Mouse (Mus musculus): ENCODE data around the gene Epha1. TPM values are rescaled to one million over a fixed set of nuclear protein-coding genes. Genes with fewer than 3 reads are reported as not detected.

The Epha1 gene
- total and polyA plus RNA-seq, 3 experiments = not detected

DNA sequence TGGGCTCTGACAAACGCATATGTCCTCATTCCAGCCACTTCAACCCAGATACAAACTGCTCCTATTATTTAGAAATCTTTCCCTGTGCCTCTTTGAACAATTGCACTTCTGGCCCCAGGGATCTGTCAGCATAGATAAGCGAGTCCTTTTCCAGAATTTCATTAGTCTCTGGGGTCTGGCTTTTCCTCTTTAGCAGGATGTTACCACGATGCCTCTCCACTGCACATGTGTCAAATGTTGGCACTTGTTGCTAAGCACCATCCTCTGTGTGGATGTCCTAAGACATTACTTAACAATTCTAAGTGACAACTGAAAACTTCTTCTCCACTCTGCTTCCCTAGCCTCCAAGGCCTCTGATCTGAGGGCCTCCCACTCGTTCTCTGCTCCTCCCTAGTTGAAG lies 2.9 kb upstream of the Epha1 start:
- H3K27ac ChIP-seq (ENCODE audit: insufficient read depth, low read depth) = no peak overlapping the region
- H3K9me3 ChIP-seq (replicated peaks; ENCODE audit: low read length) = no peaks in the 10 kb centered on the region
- H3K4me1 ChIP-seq (ENCODE audit: control insufficient read depth in 1 of 2, insufficient read depth in 2 of 2) = peaks cover 0 to 17% of the 10 kb centered on the region in 2 experiments; a peak in 2 of 4 replicates
- TF ChIP-seq SMC3 (IDR thresholded peaks at IDR 0.05; ENCODE audit: low read depth, low read length) = no peak
- no peak for TF ChIP-seq HCFC1 (IDR thresholded peaks at IDR 0.05; ENCODE audit: low read depth, low read length)
- TF ChIP-seq MYC (IDR thresholded peaks at IDR 0.05; ENCODE audit: low read depth, low read length) = no peak
- TF ChIP-seq NRF1 (IDR thresholded peaks at IDR 0.05; ENCODE audit: low read depth, low read length) = no peak
- no peak for TF ChIP-seq JUND (conservative IDR thresholded peaks at IDR 0.05; ENCODE audit: low read depth, low read length)
- TF ChIP-seq POLR2A (IDR thresholded peaks at IDR 0.05; ENCODE audit: low read depth, low read length) = no peak
- TF ChIP-seq RAD21 (IDR thresholded peaks at IDR 0.05; ENCODE audit: low read depth, low read length) = no peak
- no peak for TF ChIP-seq ZNF384 (IDR thresholded peaks at IDR 0.05; ENCODE audit: low read depth, low read length)
- no peak for TF ChIP-seq TBP (conservative IDR thresholded peaks at IDR 0.05; ENCODE audit: low read depth, low read length)
- TF ChIP-seq KAT2A (IDR thresholded peaks at IDR 0.05; ENCODE audit: insufficient replicate concordance, low read length) = no peak
- no peak for TF ChIP-seq UBTF (IDR thresholded peaks at IDR 0.05; ENCODE audit: low read depth, low read length)
- no peak for TF ChIP-seq E2F4 (IDR thresholded peaks at IDR 0.05; ENCODE audit: insufficient replicate concordance, low read depth, low read length)
- no peak for TF ChIP-seq ZC3H11A (IDR thresholded peaks at IDR 0.05; ENCODE audit: low read depth, low read length)
- TF ChIP-seq MXI1 (IDR thresholded peaks at IDR 0.05; ENCODE audit: low read depth, low read length) = no peak
- H3K4me3 ChIP-seq (replicated peaks in 1 of 3; ENCODE audit: low read depth in 2 of 3, low read length in 2 of 3, poor library complexity in 1 of 3) = no peak overlapping the region
- no peak for DNase-seq (ENCODE audit: extremely low read depth)
- in situ Hi-C loops (cut with MboI; ENCODE audit: low pct_ligation_motif_present, low pct_unique_long_range_greater_than_20kb, low sequenced_read_pairs) (no loop called here), dilution Hi-C loops (cut with MboI; ENCODE audit: extremely low pct_ligation_motif_present, extremely low pct_unique_long_range_greater_than_20kb, low sequenced_read_pairs) (no loop called here)
- H3K36me3 ChIP-seq (replicated peaks in 1 of 2; ENCODE audit: control insufficient read depth in 1 of 2, insufficient read depth in 1 of 2, low read length in 1 of 2) = no peaks in the 10 kb centered on the region
- H3K4me2 ChIP-seq (ENCODE audit: insufficient read depth, low read depth, poor library complexity, severe bottlenecking) = no peak overlapping the region
- H3K27me3 ChIP-seq (replicated peaks) = no peaks in the 10 kb centered on the region
- no peak overlapping the region for H3K9ac ChIP-seq (ENCODE audit: insufficient read depth, low read depth)
- H3K79me2 ChIP-seq (replicated peaks; ENCODE audit: control insufficient read depth, extremely low read depth, insufficient read depth, poor library complexity, severe bottlenecking) = no peaks in the 10 kb centered on the region

DNA sequence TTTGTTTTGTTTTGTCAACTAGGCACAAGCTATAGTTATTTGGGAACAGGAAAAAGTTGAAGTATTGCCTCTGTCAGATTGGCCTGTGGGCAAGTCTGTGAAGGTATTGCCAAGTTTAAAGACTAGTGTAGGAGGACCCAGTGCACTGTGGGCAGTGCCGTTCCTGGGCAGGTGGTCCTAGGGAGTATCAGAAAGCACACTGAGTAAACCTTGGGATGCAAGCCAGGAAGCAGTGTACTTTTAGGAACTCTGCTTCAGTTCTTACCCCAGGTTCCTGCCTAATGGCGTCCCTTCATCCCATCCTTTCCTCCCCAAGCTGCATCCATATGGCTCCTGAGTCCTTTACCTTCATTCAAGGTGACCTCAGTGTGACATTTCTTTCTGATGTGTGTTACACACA lies 2.1 kb upstream of the Epha1 start:
- Histone ChIP-seq H3K36me3 (replicated peaks in 1 of 2; ENCODE audit: control insufficient read depth in 1 of 2, insufficient read depth in 1 of 2, low read length in 1 of 2) (no peaks in the 10 kb centered on the region), H3K27ac (ENCODE audit: insufficient read depth, low read depth) (no peak overlapping the region), H3K4me3 (replicated peaks in 1 of 3; ENCODE audit: low read depth in 2 of 3, low read length in 2 of 3, poor library complexity in 1 of 3) (no peak overlapping the region), H3K4me2 (ENCODE audit: insufficient read depth, low read depth, poor library complexity, severe bottlenecking) (no peak overlapping the region), H3K4me1 (ENCODE audit: control insufficient read depth in 1 of 2, insufficient read depth in 2 of 2) (peaks cover 0 to 17% of the 10 kb centered on the region in 2 experiments; a peak in 2 of 4 replicates), H3K9ac (ENCODE audit: insufficient read depth, low read depth) (no peak overlapping the region), H3K9me3 (replicated peaks; ENCODE audit: low read length) (no peaks in the 10 kb centered on the region), H3K27me3 (replicated peaks) (no peaks in the 10 kb centered on the region), H3K79me2 (replicated peaks; ENCODE audit: control insufficient read depth, extremely low read depth, insufficient read depth, poor library complexity, severe bottlenecking) (no peaks in the 10 kb centered on the region)
- no peak for TF ChIP-seq E2F4 (IDR thresholded peaks at IDR 0.05; ENCODE audit: insufficient replicate concordance, low read depth, low read length)
- no peak for TF ChIP-seq CHD1 (IDR thresholded peaks at IDR 0.05; ENCODE audit: low read depth, low read length)
- TF ChIP-seq IRF4 (IDR thresholded peaks at IDR 0.05; ENCODE audit: low read depth, low read length) = no peak
- TF ChIP-seq CHD2 (IDR thresholded peaks at IDR 0.05; ENCODE audit: low read length) = no peak
- no peak for TF ChIP-seq MAZ (IDR thresholded peaks at IDR 0.05; ENCODE audit: low read depth, low read length)
- TF ChIP-seq EP300 (IDR thresholded peaks at IDR 0.05; ENCODE audit: low read length) = no peak
- TF ChIP-seq KAT2A (IDR thresholded peaks at IDR 0.05; ENCODE audit: insufficient replicate concordance, low read length) = no peak
- no peak for TF ChIP-seq NELFE (IDR thresholded peaks at IDR 0.05; ENCODE audit: low read depth, low read length)
- no peak for TF ChIP-seq RAD21 (IDR thresholded peaks at IDR 0.05; ENCODE audit: low read depth, low read length)
- no peak for TF ChIP-seq MEF2A (IDR thresholded peaks at IDR 0.05; ENCODE audit: borderline replicate concordance, low read depth, low read length)
- TF ChIP-seq ELF1 (IDR thresholded peaks at IDR 0.05; ENCODE audit: low read depth, low read length) = no peak
- TF ChIP-seq BHLHE40 (IDR thresholded peaks at IDR 0.05; ENCODE audit: low read depth, low read length) = no peak
- TF ChIP-seq ZMIZ1 (IDR thresholded peaks at IDR 0.05; ENCODE audit: low read depth, low read length) = no peak
- no peak for DNase-seq (ENCODE audit: extremely low read depth)
- dilution Hi-C loops (cut with MboI; ENCODE audit: extremely low pct_ligation_motif_present, extremely low pct_unique_long_range_greater_than_20kb, low sequenced_read_pairs) = no loop called here
- in situ Hi-C loops (cut with MboI; ENCODE audit: low pct_ligation_motif_present, low pct_unique_long_range_greater_than_20kb, low sequenced_read_pairs) = no loop called here

Measured in CH12.LX (cell line).